Mouse (Mus musculus) testis, adult 2 months (tissue): ENCODE results near the gene Mrpl48. TPM values are rescaled to one million over a fixed set of nuclear protein-coding genes. Genes with fewer than 3 reads are reported as not detected.

Experiments
- H3K27ac ChIP-seq: fragments of 200-500 bp; 2 replicates; pipeline ENCODE4 v1.5.1; 2012; ENCODE audit warnings: low read depth, low read length; ENCODE audit not compliant: control insufficient read depth, insufficient read depth
- H3K27me3 ChIP-seq: fragments of 200-500 bp; 2 replicates; pipeline ENCODE4 v1.6.1; 2012; ENCODE audit warnings: mild to moderate bottlenecking, low read length, moderate library complexity; ENCODE audit not compliant: control insufficient read depth, insufficient read depth
- H3K36me3 ChIP-seq: fragments of 200-500 bp; 2 replicates; pipeline ENCODE4 v1.6.1; 2012; ENCODE audit warnings: mild to moderate bottlenecking, low read length; ENCODE audit not compliant: control insufficient read depth, insufficient read depth
- H3K4me1 ChIP-seq: fragments of 200-500 bp; 2 replicates; pipeline ENCODE4 v1.6.1; 2012; ENCODE audit warnings: low read length; ENCODE audit not compliant: control insufficient read depth, insufficient read depth
- H3K4me3 ChIP-seq: fragments of 200-500 bp; 2 replicates; pipeline ENCODE4 v1.5.1; 2012; ENCODE audit warnings: low read depth, mild to moderate bottlenecking, low read length, moderate library complexity, mixed read lengths; ENCODE audit not compliant: control insufficient read depth
- CTCF ChIP-seq: fragments of 200-500 bp; IDR thresholded peaks from 2 replicates; pipeline ENCODE4 v1.5.1; 2012; ENCODE audit warnings: low read depth, mild to moderate bottlenecking, inconsistent platforms, low read length, moderate library complexity; ENCODE audit not compliant: control insufficient read depth, insufficient read depth, insufficient replicate concordance
- POLR2A ChIP-seq: fragments of 200-500 bp; IDR thresholded peaks from 2 replicates; pipeline ENCODE4 v1.6.1; 2012; ENCODE audit warnings: low read depth, mild to moderate bottlenecking, inconsistent platforms, low read length, moderate library complexity; ENCODE audit not compliant: control insufficient read depth
- polyA plus RNA-seq: library from polyadenylated mRNA; depleted of rRNA; stranded (reverse); fragments of >200 nt; gene quantifications from 2 replicates; pipeline ENCODE4 v1.2.3, GENCODE M21; 2012; rRNA removed

Gene Mrpl48
- 19.2 and 20.6 TPM in 2 replicates for polyA plus RNA-seq

DNA sequence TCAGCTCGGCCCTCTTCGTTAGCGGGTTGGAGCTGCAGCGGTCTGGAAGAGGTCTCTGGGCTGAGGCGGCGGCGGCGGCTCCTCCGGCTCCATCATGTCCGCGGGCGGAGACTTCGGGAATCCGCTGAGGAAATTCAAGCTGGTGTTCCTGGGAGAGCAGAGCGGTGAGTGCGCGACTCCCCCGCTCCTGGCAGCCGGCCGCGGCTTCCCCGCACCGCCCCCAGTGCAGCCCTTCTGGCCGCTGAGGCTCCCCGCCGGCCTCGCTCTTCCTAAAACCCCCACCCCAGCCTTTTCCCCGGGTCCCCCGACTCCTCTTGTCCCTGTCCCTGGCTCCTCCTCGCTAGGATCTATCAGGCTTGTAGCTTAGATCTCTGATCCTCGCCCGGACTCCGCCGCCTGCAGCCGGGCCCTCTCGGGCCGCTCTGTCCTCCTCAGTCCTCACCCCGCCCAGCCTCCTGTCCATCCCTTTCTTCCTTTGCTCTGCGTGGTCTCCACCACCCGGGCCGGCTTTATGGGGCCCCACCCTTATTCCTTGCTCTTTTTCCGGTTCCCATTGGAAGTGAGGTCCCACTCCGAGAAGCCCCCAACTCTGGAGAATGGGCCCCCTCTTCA lies at the start of gene Mrpl48:
TSS of gene Mrpl48 (minus strand) at position 172 of the 612 bp plus-strand sequence.
- peak within 1 kb of the TSS; percentile 94 for H3K4me3 ChIP-seq
- H3K27ac ChIP-seq: peak within 1 kb of the TSS; percentile 95
- H3K36me3 ChIP-seq: no peaks in the 10 kb centered on the region
- no peaks in the 10 kb centered on the region for H3K4me1 ChIP-seq
- TF ChIP-seq POLR2A (no peak), CTCF (no peak)
- H3K27me3 ChIP-seq: no peaks in the 10 kb centered on the region

GRCm38 (mm10) chr7:100656739-100657138 lies 48.6 kb upstream of the Mrpl48 start:
- no peaks in the 10 kb centered on the region for H3K36me3 ChIP-seq
- no peak overlapping the region for H3K4me3 ChIP-seq
- peaks cover 4% of the 10 kb centered on the region; the same call in 1 of the 2 replicates for H3K4me1 ChIP-seq
- no peaks in the 10 kb centered on the region for H3K27me3 ChIP-seq
- H3K27ac ChIP-seq: no peak overlapping the region
- no peak for TF ChIP-seq CTCF
- no peak for TF ChIP-seq POLR2A

- H3K36me3 ChIP-seq: no peaks in the 10 kb centered on the region
- no peak overlapping the region for H3K4me3 ChIP-seq
- no peak overlapping the region for H3K27ac ChIP-seq
- H3K4me1 ChIP-seq: peaks cover 4% of the 10 kb centered on the region; the same call in 1 of the 2 replicates
- TF ChIP-seq POLR2A (no peak), CTCF (no peak)
- no peaks in the 10 kb centered on the region for H3K27me3 ChIP-seq
Observed at GRCm38 (mm10) chr7:100654441-100654840, 46.3 kb upstream of the Mrpl48 start.

GRCm38 (mm10) chr7:100653480-100654266 lies 45.6 kb upstream of the Mrpl48 start:
- no peaks in the 10 kb centered on the region for H3K36me3 ChIP-seq
- H3K27me3 ChIP-seq: no peaks in the 10 kb centered on the region
- peaks cover 4% of the 10 kb centered on the region; the same call in 1 of the 2 replicates for H3K4me1 ChIP-seq
- TF ChIP-seq POLR2A (no peak), CTCF (no peak)
- no peak overlapping the region for H3K27ac ChIP-seq
- H3K4me3 ChIP-seq: no peak overlapping the region

DNA sequence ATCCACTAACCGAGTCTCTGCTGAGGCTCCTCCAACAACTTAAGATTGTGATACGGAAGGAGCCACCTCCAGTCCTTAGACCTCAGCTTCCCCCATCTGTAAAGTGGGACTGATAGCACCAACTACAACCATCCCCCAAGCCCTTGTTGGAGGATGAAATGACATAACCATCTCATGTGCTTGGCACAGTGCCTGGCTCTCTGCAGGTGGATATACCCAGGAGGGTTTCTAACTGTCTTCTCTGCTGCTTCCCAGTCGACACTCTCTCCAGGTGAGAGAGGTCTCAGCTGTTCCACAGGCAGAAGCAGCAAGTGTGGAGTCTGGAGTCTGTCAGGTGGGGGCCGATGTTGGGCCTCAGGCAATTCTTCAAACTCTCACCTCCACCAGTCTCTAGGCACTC lies 42.9 kb upstream of the Mrpl48 start:
- Histone ChIP-seq H3K4me3 (no peak overlapping the region), H3K27me3 (no peaks in the 10 kb centered on the region), H3K4me1 (no peaks in the 10 kb centered on the region; the same call in 1 of the 2 replicates), H3K36me3 (no peaks in the 10 kb centered on the region), H3K27ac (no peak overlapping the region)
- TF ChIP-seq POLR2A: no peak
- TF ChIP-seq CTCF: no peak

DNA sequence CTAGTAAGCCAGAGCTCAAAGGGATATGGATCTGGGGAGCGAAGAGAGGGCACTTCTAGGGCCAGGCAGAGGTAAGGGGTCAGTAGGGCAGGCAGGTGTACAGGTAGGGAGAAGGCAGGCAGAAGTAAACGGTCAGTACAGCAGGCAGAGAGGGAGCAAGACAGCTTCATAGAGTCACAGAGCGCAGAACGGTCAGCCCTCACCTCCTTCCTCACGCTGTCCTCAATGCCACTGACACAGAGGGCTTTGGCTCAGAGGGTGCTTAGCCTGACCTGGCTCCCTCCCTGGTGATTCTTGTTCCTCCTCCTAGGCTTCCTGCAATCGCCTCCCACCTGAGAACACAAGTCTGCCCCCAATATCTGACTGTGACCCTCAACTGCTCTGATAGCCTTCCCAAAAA lies 42.3 kb upstream of the Mrpl48 start:
- Histone ChIP-seq H3K36me3 (no peaks in the 10 kb centered on the region), H3K4me1 (no peaks in the 10 kb centered on the region; the same call in 1 of the 2 replicates), H3K4me3 (no peak overlapping the region), H3K27me3 (no peaks in the 10 kb centered on the region), H3K27ac (no peak overlapping the region)
- TF ChIP-seq POLR2A (no peak), CTCF (no peak)

DNA sequence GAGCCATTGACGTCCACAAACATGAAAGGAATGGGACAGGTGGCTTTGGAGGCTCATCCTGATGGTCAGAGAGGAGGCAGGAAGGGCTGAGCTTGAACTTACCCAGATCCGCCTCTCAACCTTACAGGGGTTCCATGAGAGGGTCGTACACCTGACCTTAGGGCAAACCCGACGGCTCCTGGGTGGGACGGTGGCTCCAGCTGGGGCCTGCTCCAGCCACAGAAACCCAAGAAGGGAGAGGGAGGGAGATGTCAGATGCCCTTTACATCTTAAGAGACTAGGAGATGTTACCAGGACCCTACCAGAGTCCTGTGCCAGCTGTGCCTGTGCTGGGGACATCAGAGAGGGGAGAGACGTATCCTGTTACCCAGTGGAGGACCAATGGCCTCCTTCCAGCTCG lies 41.7 kb upstream of the Mrpl48 start:
- H3K36me3 ChIP-seq: no peaks in the 10 kb centered on the region
- no peak overlapping the region for H3K4me3 ChIP-seq
- no peaks in the 10 kb centered on the region for H3K27me3 ChIP-seq
- TF ChIP-seq POLR2A: no peak
- no peak for TF ChIP-seq CTCF
- H3K27ac ChIP-seq: no peak overlapping the region
- H3K4me1 ChIP-seq: no peaks in the 10 kb centered on the region; the same call in 1 of the 2 replicates
